Mouse (Mus musculus) stomach, embryonic 15.5 days (tissue): ENCODE results near the gene Lmntd1. TPM values are rescaled to one million over a fixed set of nuclear protein-coding genes. Genes with fewer than 3 reads are reported as not detected.

Experiments
- ATAC-seq: fragments of 200-750 bp; cut with Nextera tagmentation; 2 replicates; pipeline ENCODE4 v1.8.0; 2017; ENCODE audit warnings: low read depth, moderate number of reproducible peaks, moderate TSS enrichment; ENCODE audit not compliant: insufficient read depth, low FRiP score
- H3K27ac ChIP-seq: fragments of 300-500 bp; sonication (generic); 2 replicates; pipeline ENCODE4 v1.5.1; 2015; ENCODE audit warnings: mild to moderate bottlenecking, inconsistent platforms
- H3K27me3 ChIP-seq: fragments of 300-500 bp; sonication (generic); replicated peaks from 2 replicates; pipeline ENCODE4 v1.6.1; 2015; ENCODE audit warnings: inconsistent platforms
- H3K36me3 ChIP-seq: fragments of 300-500 bp; sonication (generic); 2 replicates; pipeline ENCODE4 v1.6.1; 2015; ENCODE audit warnings: inconsistent platforms
- H3K4me1 ChIP-seq: fragments of 300-500 bp; sonication (generic); 2 replicates; pipeline ENCODE4 v1.6.1; 2015; ENCODE audit warnings: inconsistent platforms
- H3K4me2 ChIP-seq: fragments of 300-500 bp; sonication (generic); 2 replicates; pipeline ENCODE4 v1.6.1; 2015; ENCODE audit warnings: mild to moderate bottlenecking, inconsistent platforms
- H3K4me3 ChIP-seq: fragments of 300-500 bp; sonication (generic); replicated peaks from 2 replicates; pipeline ENCODE4 v1.5.1; 2015; ENCODE audit warnings: inconsistent platforms
- H3K9ac ChIP-seq: fragments of 300-500 bp; sonication (generic); 2 replicates; pipeline ENCODE4 v1.6.1; 2015; ENCODE audit warnings: inconsistent platforms
- H3K9me3 ChIP-seq: fragments of 300-500 bp; sonication (generic); 2 replicates; pipeline ENCODE4 v1.6.1; 2016; ENCODE audit warnings: inconsistent platforms
- WGBS: fragments of 180-500 bp; shearing (Covaris S2); methylation state at CpG from one replicate; pipeline ENCODE4 v1.1.7; 2015; 5-methylcytosine and 5-hydroxymethylcytosine counted together
- polyA plus RNA-seq: library from polyadenylated mRNA; unstranded; fragments of >200 nt; fragmentation: Nextera tagmentation; extraction: Ambion mirVana; gene quantifications from 2 replicates; pipeline ENCODE4 v1.2.1, GENCODE M21; 2015

The Lmntd1 gene
- polyA plus RNA-seq, 1 experiment from 2014 or later = 1.3 TPM

GRCm38 (mm10) chr6:145604126-145604525 lies 10.0 kb downstream of the Lmntd1 start:
- Histone ChIP-seq H3K9ac (no peak overlapping the region), H3K27me3 (no peaks in the 10 kb centered on the region), H3K4me2 (no peak overlapping the region), H3K27ac (no peak overlapping the region), H3K36me3 (no peaks in the 10 kb centered on the region), H3K4me1 (no peaks in the 10 kb centered on the region), H3K4me3 (no peak overlapping the region), H3K9me3 (no peaks in the 10 kb centered on the region)
- WGBS = 56% methylated on average over 2 of the region's 2 CpGs
- no peak for ATAC-seq

- peaks cover 18% of the 10 kb centered on the region for H3K4me1 ChIP-seq
- peak overlapping the region; percentile 68; the same call in 1 of the 2 replicates for H3K27ac ChIP-seq
- peak; percentile 88 for ATAC-seq
- H3K9me3 ChIP-seq = no peaks in the 10 kb centered on the region
- 38% methylated on average over 11 of the region's 11 CpGs for WGBS
- H3K27me3 ChIP-seq = no peaks in the 10 kb centered on the region
- no peaks in the 10 kb centered on the region for H3K36me3 ChIP-seq
- H3K4me3 ChIP-seq = no peak overlapping the region
- no peak overlapping the region for H3K9ac ChIP-seq
- 0 out of 2 replicates have a peak overlapping the region, but pooled peaks have one; percentile 11 for H3K4me2 ChIP-seq
These were observed 15.1 kb downstream of the Lmntd1 start for GRCm38 (mm10) chr6:145598794-145599555.

- H3K4me1 ChIP-seq = peaks cover 33% of the 10 kb centered on the region
- no peak overlapping the region for H3K4me3 ChIP-seq
- ATAC-seq = peak; percentile 62; the same call in 1 of the 2 replicates
- no peak overlapping the region for H3K4me2 ChIP-seq
- H3K36me3 ChIP-seq = no peaks in the 10 kb centered on the region
- no peak overlapping the region for H3K9ac ChIP-seq
- 64% methylated on average over 4 of the region's 4 CpGs for WGBS
- H3K27me3 ChIP-seq = no peaks in the 10 kb centered on the region
- no peaks in the 10 kb centered on the region for H3K9me3 ChIP-seq
- peak overlapping the region; percentile 48; the same call in 1 of the 2 replicates for H3K27ac ChIP-seq
These were observed 18.2 kb downstream of the Lmntd1 start for GRCm38 (mm10) chr6:145595905-145596304.

GRCm38 (mm10) chr6:145593991-145594390 lies 20.1 kb downstream of the Lmntd1 start:
- Histone ChIP-seq H3K36me3 (no peaks in the 10 kb centered on the region), H3K4me3 (no peak overlapping the region), H3K27me3 (no peaks in the 10 kb centered on the region), H3K9ac (no peak overlapping the region), H3K9me3 (no peaks in the 10 kb centered on the region), H3K27ac (no peak overlapping the region), H3K4me1 (peaks cover 33% of the 10 kb centered on the region), H3K4me2 (no peak overlapping the region)
- ATAC-seq = no peak
- WGBS = 47% methylated on average over 7 of the region's 7 CpGs

GRCm38 (mm10) chr6:145592531-145592998 lies 21.6 kb downstream of the Lmntd1 start:
- H3K4me2 ChIP-seq = no peak overlapping the region

GRCm38 (mm10) chr6:145592036-145592435 lies 22.1 kb downstream of the Lmntd1 start:
- Histone ChIP-seq H3K9me3 (no peaks in the 10 kb centered on the region), H3K4me2 (no peak overlapping the region), H3K27me3 (no peaks in the 10 kb centered on the region), H3K4me1 (peaks cover 29% of the 10 kb centered on the region), H3K27ac (peak overlapping the region; percentile 80), H3K4me3 (no peak overlapping the region), H3K36me3 (no peaks in the 10 kb centered on the region), H3K9ac (no peak overlapping the region)
- WGBS = 52% methylated on average over 6 of the region's 6 CpGs
- ATAC-seq = no peak

More at GRCm38 (mm10) chr6:145592531-145592998, 21.6 kb downstream of the Lmntd1 start:
- H3K4me3 ChIP-seq = no peak overlapping the region
- ATAC-seq = peak; percentile 37; the same call in 1 of the 2 replicates
- WGBS = 35% methylated on average over 8 of the region's 8 CpGs
- no peaks in the 10 kb centered on the region for H3K36me3 ChIP-seq
- H3K9ac ChIP-seq = no peak overlapping the region
- H3K27ac ChIP-seq = peak overlapping the region; percentile 80
- no peaks in the 10 kb centered on the region for H3K27me3 ChIP-seq
- H3K4me1 ChIP-seq = peaks cover 29% of the 10 kb centered on the region
- H3K9me3 ChIP-seq = no peaks in the 10 kb centered on the region

- H3K4me1 ChIP-seq = peaks cover 29% of the 10 kb centered on the region
- no peak for ATAC-seq
- no peak overlapping the region for H3K27ac ChIP-seq
- H3K9ac ChIP-seq = no peak overlapping the region
- H3K9me3 ChIP-seq = no peaks in the 10 kb centered on the region
- no peak overlapping the region for H3K4me3 ChIP-seq
- no peaks in the 10 kb centered on the region for H3K27me3 ChIP-seq
- 64% methylated on average over 1 of the region's 1 CpGs for WGBS
- H3K36me3 ChIP-seq = no peaks in the 10 kb centered on the region
- H3K4me2 ChIP-seq = no peak overlapping the region
These were observed 22.5 kb downstream of the Lmntd1 start for GRCm38 (mm10) chr6:145591578-145591977.

GRCm38 (mm10) chr6:145590501-145591293 lies 23.4 kb downstream of the Lmntd1 start:
- Histone ChIP-seq H3K9ac (no peak overlapping the region), H3K27ac (no peak overlapping the region)
- 63% methylated on average over 11 of the region's 11 CpGs for WGBS

GRCm38 (mm10) chr6:145585052-145585973 lies 28.8 kb downstream of the Lmntd1 start:
- Histone ChIP-seq H3K4me1 (no peaks in the 10 kb centered on the region), H3K9ac (no peak overlapping the region), H3K36me3 (no peaks in the 10 kb centered on the region), H3K27me3 (no peaks in the 10 kb centered on the region), H3K27ac (no peak overlapping the region), H3K9me3 (no peaks in the 10 kb centered on the region), H3K4me2 (no peak overlapping the region), H3K4me3 (no peak overlapping the region)
- ATAC-seq = no peak
- 80% methylated on average over 21 of the region's 21 CpGs for WGBS

More at GRCm38 (mm10) chr6:145590501-145591293, 23.4 kb downstream of the Lmntd1 start:
- no peaks in the 10 kb centered on the region for H3K27me3 ChIP-seq
- H3K4me1 ChIP-seq = peaks cover 26% of the 10 kb centered on the region
- H3K9me3 ChIP-seq = no peaks in the 10 kb centered on the region
- H3K4me2 ChIP-seq = no peak overlapping the region
- ATAC-seq = no peak
- no peaks in the 10 kb centered on the region for H3K36me3 ChIP-seq
- no peak overlapping the region for H3K4me3 ChIP-seq

GRCm38 (mm10) chr6:145581366-145582170 lies 32.6 kb downstream of the Lmntd1 start:
- Histone ChIP-seq H3K27me3 (no peaks in the 10 kb centered on the region), H3K9me3 (no peaks in the 10 kb centered on the region), H3K4me1 (peaks cover 10% of the 10 kb centered on the region), H3K4me2 (no peak overlapping the region), H3K9ac (no peak overlapping the region), H3K36me3 (no peaks in the 10 kb centered on the region), H3K4me3 (no peak overlapping the region), H3K27ac (no peak overlapping the region)
- no peak for ATAC-seq
- WGBS = 61% methylated on average over 10 of the region's 10 CpGs
